Mouse (Mus musculus) ES-E14 (cell line): ENCODE measurements around the gene Ccr4. TPM values are rescaled to one million over a fixed set of nuclear protein-coding genes. Genes with fewer than 3 reads are reported as not detected.

Source experiments
- DNase-seq: peaks from one replicate; pipeline ENCODE4 v3.0.0-alpha.2; 2013; ENCODE audit warnings: low read depth, low spot score
- H3K27ac ChIP-seq: 2 replicates; pipeline ENCODE4 v1.5.1; 2012; ENCODE audit warnings: low read depth, mild to moderate bottlenecking, low read length, moderate library complexity, mixed read lengths; ENCODE audit not compliant: poor library complexity, insufficient read depth, severe bottlenecking
- H3K36me3 ChIP-seq: 2 replicates; pipeline ENCODE4 v1.6.1; 2012; ENCODE audit warnings: mild to moderate bottlenecking, low read length, moderate library complexity, mixed read lengths; ENCODE audit not compliant: control insufficient read depth, poor library complexity, insufficient read depth, severe bottlenecking
- H3K4me1 ChIP-seq, 2 experiments: fragments of 150-350 bp in 1 of 2; sonication (generic) in 1 of 2; 2 replicates each; pipeline ENCODE4 v1.6.1; 2012; ENCODE audit warnings: low read length in 2 of 2, mild to moderate bottlenecking in 1 of 2, mixed read lengths in 1 of 2; ENCODE audit not compliant: control insufficient read depth in 2 of 2, insufficient read depth in 2 of 2, poor library complexity in 1 of 2
- H3K4me3 ChIP-seq, 2 experiments: fragments of 150-350 bp in 1 of 2; sonication (generic) in 1 of 2; 2 replicates each; pipeline ENCODE4 v1.5.1; 2012; ENCODE audit warnings: low read length in 2 of 2, low read depth in 1 of 2, mild to moderate bottlenecking in 1 of 2, mixed read lengths in 1 of 2; ENCODE audit not compliant: insufficient read depth in 1 of 2, poor library complexity in 1 of 2, severe bottlenecking in 1 of 2
- H3K9ac ChIP-seq: 2 replicates; pipeline ENCODE4 v1.6.1; 2012; ENCODE audit warnings: low read depth, mild to moderate bottlenecking, low read length, mixed read lengths; ENCODE audit not compliant: poor library complexity, insufficient read depth, severe bottlenecking
- H3K9me3 ChIP-seq: fragments of 150-350 bp; sonication (generic); 2 replicates; pipeline ENCODE4 v1.6.1; 2012; ENCODE audit warnings: low read depth, mild to moderate bottlenecking, low read length; ENCODE audit not compliant: control insufficient read depth, insufficient read depth
- CHD2 ChIP-seq: IDR thresholded peaks from 2 replicates; pipeline ENCODE4 v1.6.1; 2014; ENCODE audit warnings: mild to moderate bottlenecking, low read depth, low read length, inconsistent platforms
- HCFC1 ChIP-seq: IDR thresholded peaks from 2 replicates; pipeline ENCODE4 v1.6.1; 2012; ENCODE audit warnings: low read length, inconsistent platforms, borderline replicate concordance; ENCODE audit not compliant: insufficient read depth
- MAFK ChIP-seq: IDR thresholded peaks from 2 replicates; pipeline ENCODE4 v1.6.1; 2014; ENCODE audit warnings: mild to moderate bottlenecking, low read depth, low read length, inconsistent platforms; ENCODE audit not compliant: insufficient read depth
- ZC3H11A ChIP-seq: IDR thresholded peaks from 2 replicates; pipeline ENCODE4 v1.6.1; 2012; ENCODE audit warnings: low read depth, mild to moderate bottlenecking, inconsistent platforms, low read length, borderline replicate concordance
- ZNF384 ChIP-seq: IDR thresholded peaks from 2 replicates; pipeline ENCODE4 v1.6.1; 2012; ENCODE audit warnings: low read depth, low read length, inconsistent platforms
- in situ Hi-C, 2 experiments: fragments of 600-800 bp; cut with MboI; formaldehyde crosslinking; loops; one replicate each; pipeline ENCODE4 v1.15.1; 2025; ENCODE audit warnings: low sequenced_read_pairs in 2 of 2, inconsistent platforms in 1 of 2; ENCODE audit not compliant: unreplicated experiment in 2 of 2
- total RNA-seq: library from RNA; depleted of rRNA; stranded (reverse); fragments of 300-350 nt; gene quantifications from 2 replicates; pipeline ENCODE4 v1.2.3, GENCODE M21; 2012

Ccr4 gene
- total RNA-seq, 1 experiment: 1.4 TPM

DNA sequence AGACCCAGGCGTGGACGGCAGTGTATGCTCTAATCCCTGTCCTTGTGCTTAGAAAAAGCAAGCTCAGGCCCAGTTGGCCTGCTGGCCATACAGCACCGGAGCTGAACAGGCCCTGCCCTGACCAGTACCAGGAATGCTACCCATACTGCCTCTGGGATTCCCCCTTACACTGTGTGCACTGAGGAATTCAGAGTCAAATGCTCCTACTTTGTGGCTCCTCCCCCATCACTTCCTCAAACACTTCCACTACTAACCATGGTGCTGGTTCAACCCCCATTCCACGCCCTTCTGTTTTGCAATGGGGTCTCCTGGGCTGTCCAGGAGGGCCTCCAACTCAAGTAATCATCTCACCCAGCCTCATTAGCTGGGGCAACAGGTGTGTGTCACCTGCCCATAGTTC is 29.1 kb upstream of the Ccr4 start:
- DNase-seq: no peak
- Histone ChIP-seq H3K4me3 (peak overlapping the region; percentile 19 to 31; a peak in 3 of 4 replicates), H3K4me1 (peaks cover 30 to 40% of the 10 kb centered on the region in 2 experiments), H3K36me3 (peaks cover 14% of the 10 kb centered on the region), H3K9me3 (no peaks in the 10 kb centered on the region), H3K27ac (no peak overlapping the region), H3K9ac (no peak overlapping the region)
- TF ChIP-seq ZC3H11A: no peak
- no peak for TF ChIP-seq ZNF384
- no peak for TF ChIP-seq HCFC1
- TF ChIP-seq MAFK: no peak
- TF ChIP-seq CHD2: no peak
- in situ Hi-C loops: no loop called here

DNA sequence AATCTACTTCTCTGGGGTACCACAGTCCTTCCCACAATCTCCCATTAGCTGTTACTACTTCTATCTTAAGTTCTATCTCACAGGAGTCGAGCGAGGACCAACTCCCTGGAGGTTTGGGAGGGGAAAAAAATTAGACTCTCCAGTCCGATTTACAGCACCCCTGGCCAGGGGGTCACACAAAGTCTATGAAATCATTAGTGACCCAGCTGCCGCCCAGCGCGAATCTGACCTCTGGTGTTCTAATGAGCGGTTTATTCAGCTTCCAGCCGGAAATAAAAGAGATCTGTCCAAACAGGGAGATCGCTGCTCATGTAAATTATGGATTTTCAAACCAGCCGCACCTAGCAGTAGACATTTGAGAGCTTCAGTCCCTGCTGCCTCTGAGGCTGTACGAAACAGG is 26.6 kb upstream of the Ccr4 start:
- Histone ChIP-seq H3K9me3 (no peaks in the 10 kb centered on the region), H3K4me3 (peak overlapping the region in 1 of 2 experiments; percentile 20; a peak in 1 of 4 replicates), H3K36me3 (peaks cover 12% of the 10 kb centered on the region), H3K4me1 (peaks cover 21 to 30% of the 10 kb centered on the region in 2 experiments), H3K27ac (peak overlapping the region; percentile 30; the same call in 1 of the 2 replicates), H3K9ac (no peak overlapping the region; the same call in 1 of the 2 replicates)
- TF ChIP-seq CHD2: no peak
- TF ChIP-seq ZNF384: no peak
- no peak for TF ChIP-seq HCFC1
- no peak for TF ChIP-seq MAFK
- no peak for TF ChIP-seq ZC3H11A
- DNase-seq: no peak
- in situ Hi-C loops: no loop called here

DNA sequence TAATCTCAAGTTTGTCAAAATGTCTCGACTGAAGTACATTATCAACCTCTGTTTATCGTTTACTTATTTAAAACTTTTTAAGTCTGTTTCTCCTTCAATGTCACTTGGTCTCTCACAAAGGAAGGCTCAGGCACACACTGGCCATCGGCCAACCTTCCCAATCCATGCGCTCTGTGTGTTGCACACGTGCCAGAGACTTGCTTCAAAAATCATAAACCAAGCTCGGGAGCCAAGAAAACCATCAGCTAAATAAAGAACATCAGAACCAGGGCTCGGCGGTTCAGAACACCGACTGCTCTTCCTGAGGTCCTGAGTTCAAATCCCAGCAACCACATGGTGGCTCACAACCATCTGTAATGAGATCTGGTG is 23.9 kb upstream of the Ccr4 start:
- peak overlapping the region; percentile 5 to 47; a peak in 3 of 4 replicates for H3K4me3 ChIP-seq
- H3K4me1 ChIP-seq: peaks cover 11 to 25% of the 10 kb centered on the region in 2 experiments
- in situ Hi-C loops: no loop called here
- peak overlapping the region; percentile 68 for H3K9ac ChIP-seq
- H3K9me3 ChIP-seq: no peaks in the 10 kb centered on the region
- H3K36me3 ChIP-seq: peaks cover 22% of the 10 kb centered on the region
- peak overlapping the region; percentile 99 for H3K27ac ChIP-seq
- no peak for DNase-seq
- TF ChIP-seq ZNF384: no peak
- TF ChIP-seq MAFK: no peak
- no peak for TF ChIP-seq HCFC1
- TF ChIP-seq CHD2: no peak
- no peak for TF ChIP-seq ZC3H11A

DNA sequence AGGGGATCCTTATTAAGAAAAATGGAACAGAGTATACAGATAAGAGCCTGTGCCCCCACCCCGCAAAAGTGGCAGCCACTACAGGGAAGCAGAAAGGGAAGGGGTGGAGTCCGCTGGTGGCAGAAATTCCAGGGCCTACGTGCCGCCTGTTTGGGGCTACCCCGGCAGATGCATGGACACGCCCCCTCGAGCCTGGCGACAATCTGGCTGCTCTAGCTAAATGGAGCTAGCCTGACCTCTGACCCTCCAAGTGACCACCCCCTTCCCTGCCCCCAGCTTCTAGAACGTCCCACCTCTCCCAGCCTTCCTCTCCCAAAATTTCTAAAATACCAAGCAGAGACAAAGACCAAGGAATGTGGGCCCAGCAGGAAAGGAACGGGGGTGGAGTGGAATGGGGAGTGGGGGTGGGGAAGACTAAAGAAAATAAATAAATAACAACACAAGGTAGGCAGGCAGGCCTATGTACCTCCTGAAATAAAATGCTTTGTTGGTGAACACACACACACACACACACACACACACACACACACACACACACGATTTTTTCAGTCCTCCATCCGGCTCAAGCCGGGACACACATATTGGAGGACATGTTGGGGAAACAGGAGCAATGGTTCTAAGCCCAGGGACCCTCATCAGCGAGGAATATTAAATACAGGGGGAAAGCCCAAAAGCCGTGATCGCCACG is 23.4 kb upstream of the Ccr4 start:
- DNase-seq: peak; percentile 94
- H3K9me3 ChIP-seq: no peaks in the 10 kb centered on the region
- TF ChIP-seq MAFK (no peak), HCFC1 (peak; percentile 44; the same call in 1 of the 2 replicates), CHD2 (peak; percentile 84)
- H3K27ac ChIP-seq: peak overlapping the region; percentile 99
- H3K9ac ChIP-seq: peak overlapping the region; percentile 68
- in situ Hi-C loops: no loop called here
- H3K36me3 ChIP-seq: peaks cover 24% of the 10 kb centered on the region
- H3K4me3 ChIP-seq: peak overlapping the region; percentile 49 to 55
- peaks cover 10 to 26% of the 10 kb centered on the region in 2 experiments for H3K4me1 ChIP-seq

DNA sequence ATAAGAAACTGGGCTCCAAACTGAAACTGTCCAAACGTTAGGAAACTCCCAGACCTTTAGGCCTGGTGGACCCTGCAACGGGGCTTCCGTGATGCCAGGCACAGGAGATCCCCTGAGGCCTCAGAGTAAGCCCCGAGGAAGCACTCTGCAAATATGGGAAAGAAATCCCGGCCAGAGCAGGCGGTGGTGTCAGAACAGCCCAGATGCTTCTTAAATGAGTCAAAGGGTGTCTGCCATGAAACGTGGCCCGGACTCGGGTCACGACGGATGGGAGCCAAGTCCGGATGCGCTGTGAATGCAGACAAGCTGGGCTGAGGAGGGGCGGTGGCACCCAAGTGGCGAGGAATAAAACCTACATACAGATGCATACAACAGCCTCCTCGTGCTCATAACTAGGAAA is 22.4 kb upstream of the Ccr4 start:
- DNase-seq: no peak
- peak overlapping the region; percentile 94 for H3K27ac ChIP-seq
- peak overlapping the region; percentile 55 to 64 for H3K4me3 ChIP-seq
- H3K9me3 ChIP-seq: no peaks in the 10 kb centered on the region
- H3K36me3 ChIP-seq: peaks cover 25% of the 10 kb centered on the region
- in situ Hi-C loops: no loop called here
- peak overlapping the region; percentile 54; the same call in 1 of the 2 replicates for H3K9ac ChIP-seq
- H3K4me1 ChIP-seq: peaks cover 5 to 30% of the 10 kb centered on the region in 2 experiments
- TF ChIP-seq HCFC1 (peak; percentile 59; the same call in 1 of the 2 replicates), CHD2 (no peak)
